Mouse (Mus musculus) common myeloid progenitor, adult 5-6 weeks (primary cell): ENCODE data around the gene Nutf2. TPM values are rescaled to one million over a fixed set of nuclear protein-coding genes. Genes with fewer than 3 reads are reported as not detected.

Experiments used
- ATAC-seq: replicated peaks from 2 replicates; pipeline ENCODE4 v1.8.0; 2016; ENCODE audit warnings: low read depth, mild to moderate bottlenecking, moderate TSS enrichment, inconsistent platforms; ENCODE audit not compliant: poor library complexity, severe bottlenecking
- total RNA-seq: library from RNA; stranded (forward); fragments of 200-1000, 187-1606 nt; gene quantifications from 2 replicates; pipeline ENCODE4 v1.2.3, GENCODE M21; 2017

The Nutf2 gene
- total RNA-seq, 1 experiment from 2014 or later: 50.5 TPM

- no peak for ATAC-seq
Observed at GRCm38 (mm10) chr8:105854303-105854702, 6.1 kb upstream of the Nutf2 start.

- peak; percentile 64 for ATAC-seq
Observed at GRCm38 (mm10) chr8:105854715-105855216, 5.6 kb upstream of the Nutf2 start, which contains the start of gene Thap11. TSS of gene Thap11 (plus strand) at chr8:105855132.

- no peak for ATAC-seq
Observed at GRCm38 (mm10) chr8:105855248-105856167, 4.9 kb upstream of the Nutf2 start.

GRCm38 (mm10) chr8:105856168-105856835 is 4.1 kb upstream of the Nutf2 start:
- ATAC-seq: no peak

GRCm38 (mm10) chr8:105858495-105858894 is 1.9 kb upstream of the Nutf2 start:
- no peak for ATAC-seq

- ATAC-seq: peak; percentile 6; the same call in 1 of the 2 replicates
Observed at GRCm38 (mm10) chr8:105859314-105859713, 1.1 kb upstream of the Nutf2 start.

GRCm38 (mm10) chr8:105861951-105862350 is 1.6 kb downstream of the Nutf2 start:
- no peak for ATAC-seq

- no peak for ATAC-seq
Observed at GRCm38 (mm10) chr8:105866364-105867029, 6.1 kb downstream of the Nutf2 start.

GRCm38 (mm10) chr8:105874301-105874700 is 13.9 kb downstream of the Nutf2 start:
- no peak for ATAC-seq

- peak; percentile 99 for ATAC-seq
Observed at GRCm38 (mm10) chr8:105880754-105881520, 20.6 kb downstream of the Nutf2 start, which contains the start of gene Edc4. TSS of gene Edc4 (plus strand) at chr8:105880881.

GRCm38 (mm10) chr8:105889756-105890465 is 29.5 kb downstream of the Nutf2 start:
- no peak for ATAC-seq

GRCm38 (mm10) chr8:105890870-105891269 is 30.5 kb downstream of the Nutf2 start:
- no peak for ATAC-seq

GRCm38 (mm10) chr8:105892432-105892831 is 32.1 kb downstream of the Nutf2 start:
- peak; percentile 52; the same call in 1 of the 2 replicates for ATAC-seq

- peak; percentile 73 for ATAC-seq
Observed at GRCm38 (mm10) chr8:105893339-105893738, 33.0 kb downstream of the Nutf2 start, which contains the start of gene Nrn1l. TSS of gene Nrn1l (plus strand) at chr8:105893567.

- no peak for ATAC-seq
Observed at GRCm38 (mm10) chr8:105897801-105898480, 37.6 kb downstream of the Nutf2 start.

GRCm38 (mm10) chr8:105900180-105900940 is 40.0 kb downstream of the Nutf2 start, which contains the start of gene Pskh1:
TSS of gene Pskh1 (plus strand) at chr8:105900441.
- ATAC-seq: peak; percentile 94

- peak; percentile 73 for ATAC-seq
Observed at GRCm38 (mm10) chr8:105900941-105901616, 40.7 kb downstream of the Nutf2 start.
